Mouse (Mus musculus) right cerebral cortex, postnatal 25 days (tissue): ENCODE data around the gene Slc25a12.

Experiments used
- DNase-seq: peaks from one replicate; pipeline ENCODE4 v3.0.0; 2022

Gene Slc25a12

DNA sequence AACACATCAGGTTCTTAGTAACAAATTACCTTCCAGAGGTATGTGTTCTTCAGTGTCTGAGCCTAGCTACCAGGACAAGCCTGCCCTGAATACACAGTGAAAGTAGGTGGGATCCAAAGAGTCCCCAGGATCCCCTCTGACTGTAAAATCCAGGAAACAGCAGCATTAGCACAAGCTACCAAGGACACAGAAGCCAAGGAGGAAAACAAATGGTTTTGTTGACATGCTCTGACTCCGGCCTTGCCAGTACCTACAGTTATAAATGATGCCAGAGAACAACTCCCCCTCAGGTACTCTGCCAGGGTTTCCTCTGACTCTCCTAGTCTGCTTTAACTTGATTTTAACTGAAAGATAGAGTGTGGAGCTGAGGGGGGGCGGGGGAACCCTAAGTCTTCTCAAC is 18.0 kb downstream of the Slc25a12 start:
- no peak for DNase-seq

DNA sequence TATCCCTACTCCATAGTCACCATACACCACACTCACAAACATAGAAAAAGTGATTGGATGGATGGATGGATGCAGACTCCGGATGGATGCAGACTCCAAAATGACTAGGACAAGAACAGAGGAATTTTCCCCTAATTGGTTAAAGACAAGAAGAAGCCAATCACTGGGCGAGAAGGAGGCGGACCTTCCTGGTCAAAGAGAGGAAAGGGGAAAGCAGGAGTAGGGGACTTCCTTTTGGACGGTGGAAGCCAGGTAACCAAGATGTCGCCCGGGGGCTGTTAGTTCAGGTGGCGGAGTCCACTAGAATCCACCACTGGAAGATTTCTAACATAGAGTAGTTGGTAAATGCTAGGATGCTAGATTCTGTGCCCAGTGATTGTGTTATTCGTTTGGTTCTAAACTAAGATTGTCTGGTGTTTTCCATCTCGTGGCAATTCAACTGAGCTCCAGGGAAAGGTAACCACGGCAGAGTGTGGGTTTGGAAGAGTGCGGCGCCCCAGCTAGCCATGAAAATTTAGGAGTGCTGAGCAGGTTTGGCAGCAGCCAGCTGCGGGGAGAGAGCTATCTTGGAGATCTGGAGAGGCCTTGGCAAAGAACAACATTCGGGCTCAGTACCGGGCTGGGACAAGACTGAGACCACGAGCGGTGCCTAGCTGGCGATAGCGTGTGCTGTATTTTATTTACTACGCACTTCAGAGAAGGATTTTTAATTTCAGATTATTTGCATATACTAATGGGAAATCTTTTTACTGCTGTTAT is 19.6 kb downstream of the Slc25a12 start:
- DNase-seq: no peak

DNA sequence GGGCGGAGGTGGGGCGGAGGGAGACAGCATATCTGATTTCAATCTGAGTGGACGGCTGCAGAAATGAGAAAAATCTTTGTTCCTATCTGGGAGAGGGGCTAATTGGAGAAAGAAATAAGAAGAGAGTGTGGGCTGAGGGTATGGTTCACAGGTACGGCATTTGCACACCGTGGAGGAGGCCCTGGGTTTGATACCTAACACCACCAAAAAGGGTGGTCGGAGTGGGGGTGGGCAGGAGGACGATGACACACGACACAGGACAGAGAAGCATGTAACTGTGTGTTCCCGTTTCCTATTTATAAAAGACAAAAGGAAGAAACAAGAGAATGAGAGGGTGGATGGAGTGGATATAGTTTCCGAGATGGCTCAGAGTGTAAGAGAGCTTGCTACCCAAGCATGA is 20.4 kb downstream of the Slc25a12 start:
- DNase-seq: no peak

DNA sequence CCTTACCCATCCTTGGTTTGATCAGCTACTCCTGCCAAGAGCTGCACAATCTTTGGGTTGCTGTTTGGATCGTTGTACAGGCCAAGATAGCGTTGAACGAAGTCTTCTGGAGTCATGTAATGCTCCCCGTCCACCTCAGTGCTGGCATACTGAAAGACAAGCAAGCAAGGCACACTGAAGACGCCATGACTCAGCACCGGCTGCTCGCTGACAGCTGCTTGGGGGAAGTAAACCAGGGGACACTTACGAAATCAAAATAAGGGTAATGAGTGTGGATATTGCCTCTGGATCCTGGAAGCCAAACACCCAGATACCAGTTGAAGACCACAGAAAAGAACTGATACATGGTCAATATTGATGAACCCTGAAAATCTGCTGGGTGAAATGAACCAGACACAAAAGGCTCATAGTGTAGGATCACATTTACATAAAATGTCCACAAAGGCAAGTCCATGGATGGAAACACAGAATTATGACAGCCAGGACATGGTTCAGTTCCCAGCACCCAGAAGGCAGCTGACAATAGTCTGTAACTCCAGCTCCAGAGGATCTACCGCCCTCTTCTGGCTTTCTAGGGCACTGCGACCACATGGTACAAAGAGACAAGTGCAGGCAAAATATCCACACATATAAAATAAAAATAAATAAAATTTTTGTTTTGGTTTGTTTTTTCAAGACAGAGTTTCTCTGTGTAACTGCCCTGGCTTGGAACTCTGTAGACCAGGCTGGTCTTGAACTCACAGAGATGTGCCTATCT is 23.5 kb downstream of the Slc25a12 start:
- DNase-seq: no peak

DNA sequence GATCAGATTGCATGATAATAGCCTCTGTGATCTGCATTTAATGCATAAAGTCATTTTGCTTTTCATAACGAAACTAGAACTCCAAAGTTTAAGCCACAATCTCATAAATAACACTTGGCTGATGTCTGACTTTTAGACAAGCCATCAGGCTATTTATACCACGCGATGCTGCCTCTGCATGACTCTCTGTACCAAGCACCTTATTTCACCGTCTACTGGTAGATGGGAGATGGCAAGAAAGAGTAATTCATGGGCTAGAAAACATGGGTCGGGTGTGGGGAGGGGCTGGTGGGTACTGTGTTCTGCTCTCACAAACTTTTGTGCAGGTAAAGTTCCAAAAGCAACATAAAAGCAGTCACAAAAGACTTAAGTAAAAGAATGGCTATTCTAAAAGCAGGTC is 27.4 kb downstream of the Slc25a12 start:
- DNase-seq: no peak

DNA sequence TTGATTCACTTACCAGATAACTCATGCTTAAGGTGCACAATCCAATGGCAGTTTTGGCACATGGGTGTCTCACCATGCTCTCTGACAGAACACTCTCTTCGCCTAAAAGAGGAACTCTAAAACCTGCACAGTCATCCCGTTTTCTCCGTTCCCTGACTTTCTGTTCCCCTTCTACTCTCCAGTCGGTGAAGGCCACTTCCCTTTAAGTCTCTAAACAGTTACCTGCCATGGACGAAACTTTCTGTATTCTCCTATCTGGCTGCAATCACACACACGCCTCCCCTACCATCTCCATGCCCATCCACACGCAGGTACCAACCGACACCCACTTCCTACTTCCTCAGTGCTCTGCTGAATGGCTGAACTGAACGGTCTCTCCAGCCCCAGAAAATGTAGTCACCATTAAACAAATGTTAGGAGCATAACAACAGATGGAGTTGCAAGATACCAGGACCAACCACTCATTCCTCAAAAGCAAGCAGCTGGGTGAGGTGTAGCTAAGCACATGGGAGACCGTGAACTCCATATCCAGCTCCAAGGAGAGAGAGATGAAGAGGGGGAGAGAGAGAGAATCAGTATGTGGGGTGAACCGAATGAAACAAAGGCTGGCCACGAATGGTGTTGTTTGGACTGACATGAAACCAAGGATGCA is 29.3 kb downstream of the Slc25a12 start:
- DNase-seq: no peak

DNA sequence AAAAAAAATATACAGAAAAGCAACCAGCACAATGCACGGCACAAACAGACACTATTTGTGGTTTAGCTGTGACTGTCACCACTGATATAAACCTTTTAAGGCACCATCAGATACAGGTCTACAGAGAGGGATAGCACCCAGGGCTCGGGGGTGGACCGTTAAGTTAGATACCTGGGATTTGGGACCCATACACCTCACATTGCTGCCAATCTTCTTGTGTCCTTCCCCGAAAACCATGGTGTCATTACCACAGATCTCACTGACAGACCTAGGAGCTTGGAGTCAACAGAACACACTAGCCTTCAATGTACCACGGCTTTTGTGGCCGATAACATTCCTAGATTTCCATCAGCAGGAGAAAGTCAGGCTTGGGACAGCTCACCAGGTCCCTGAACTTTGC is 30.9 kb downstream of the Slc25a12 start:
- no peak for DNase-seq

DNA sequence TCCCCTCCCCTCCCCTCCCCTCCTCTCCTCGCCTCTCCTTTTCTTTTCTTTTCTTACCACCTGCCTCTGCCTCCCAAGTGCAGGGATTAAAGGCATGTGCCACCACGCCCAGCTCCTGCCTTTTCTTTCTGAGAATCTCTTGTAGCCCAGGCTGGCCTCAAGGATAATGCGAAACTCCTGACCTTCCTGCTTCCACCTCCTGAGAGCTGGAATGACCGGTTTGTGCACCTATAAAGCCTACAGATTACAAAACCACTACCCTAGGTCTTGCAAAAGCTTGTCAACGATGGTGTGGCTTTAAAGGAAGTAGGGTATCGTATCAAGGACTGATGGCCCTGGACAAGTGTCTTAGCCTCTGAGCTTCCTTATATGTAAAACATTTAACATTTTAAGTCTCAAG is 31.3 kb downstream of the Slc25a12 start:
- no peak for DNase-seq

DNA sequence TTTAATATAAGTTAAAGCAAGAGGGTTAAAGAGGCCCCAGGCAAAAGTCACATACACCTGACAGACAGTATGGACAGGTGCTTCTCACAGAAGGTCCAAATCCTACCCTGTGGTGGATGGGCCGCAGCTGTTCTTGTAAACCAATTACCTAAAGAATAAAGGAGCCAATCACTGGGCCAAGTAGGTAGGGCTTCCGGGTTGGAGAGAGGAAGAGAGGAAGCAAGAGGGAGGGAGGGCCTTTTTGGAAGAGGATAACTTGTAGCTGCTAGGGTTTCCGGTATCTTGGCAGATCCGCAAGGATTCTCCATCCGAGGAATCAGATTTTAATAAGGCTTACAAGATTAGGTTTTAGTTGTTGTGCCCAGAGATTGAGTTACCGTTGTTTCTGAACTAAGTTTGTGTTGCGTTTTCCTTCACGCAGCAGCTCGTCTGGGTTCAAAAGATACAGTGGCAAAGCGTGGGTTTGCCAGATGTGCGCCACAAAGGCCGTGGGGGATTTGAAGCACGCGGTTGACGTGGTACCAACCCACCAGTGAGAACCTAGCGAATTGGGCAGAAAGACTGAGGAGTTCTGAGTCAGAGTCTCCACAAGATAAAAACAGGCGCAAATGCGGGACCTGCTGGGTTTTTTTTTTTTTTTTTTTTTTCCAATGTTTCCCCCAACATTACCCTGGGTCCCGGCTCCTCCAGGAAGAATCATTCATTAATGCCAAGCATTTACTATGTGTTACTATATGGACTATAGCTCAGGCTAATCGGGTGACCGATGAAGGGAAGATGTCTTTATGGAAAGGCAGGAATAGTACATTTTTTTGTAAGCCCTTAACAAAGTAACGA is 33.3 kb downstream of the Slc25a12 start:
- DNase-seq: no peak

DNA sequence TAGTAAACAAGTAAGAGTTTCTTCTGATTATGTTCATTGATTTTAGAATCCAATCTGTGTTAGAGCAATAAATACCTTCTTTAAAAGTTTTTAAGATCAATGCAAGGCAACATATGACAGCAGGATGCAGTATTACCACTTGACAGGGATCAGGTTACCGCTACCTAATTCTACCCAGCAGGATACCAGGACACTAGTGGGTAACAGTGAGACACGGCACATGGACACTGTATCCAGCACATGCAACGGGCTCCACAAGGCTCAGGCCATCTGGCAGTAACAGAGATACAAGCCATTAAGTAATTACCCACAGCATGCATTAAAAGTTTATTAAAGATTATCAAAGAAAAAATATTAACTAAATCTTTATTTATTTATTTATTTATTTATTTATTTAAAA is 37.8 kb downstream of the Slc25a12 start:
- DNase-seq: no peak

DNA sequence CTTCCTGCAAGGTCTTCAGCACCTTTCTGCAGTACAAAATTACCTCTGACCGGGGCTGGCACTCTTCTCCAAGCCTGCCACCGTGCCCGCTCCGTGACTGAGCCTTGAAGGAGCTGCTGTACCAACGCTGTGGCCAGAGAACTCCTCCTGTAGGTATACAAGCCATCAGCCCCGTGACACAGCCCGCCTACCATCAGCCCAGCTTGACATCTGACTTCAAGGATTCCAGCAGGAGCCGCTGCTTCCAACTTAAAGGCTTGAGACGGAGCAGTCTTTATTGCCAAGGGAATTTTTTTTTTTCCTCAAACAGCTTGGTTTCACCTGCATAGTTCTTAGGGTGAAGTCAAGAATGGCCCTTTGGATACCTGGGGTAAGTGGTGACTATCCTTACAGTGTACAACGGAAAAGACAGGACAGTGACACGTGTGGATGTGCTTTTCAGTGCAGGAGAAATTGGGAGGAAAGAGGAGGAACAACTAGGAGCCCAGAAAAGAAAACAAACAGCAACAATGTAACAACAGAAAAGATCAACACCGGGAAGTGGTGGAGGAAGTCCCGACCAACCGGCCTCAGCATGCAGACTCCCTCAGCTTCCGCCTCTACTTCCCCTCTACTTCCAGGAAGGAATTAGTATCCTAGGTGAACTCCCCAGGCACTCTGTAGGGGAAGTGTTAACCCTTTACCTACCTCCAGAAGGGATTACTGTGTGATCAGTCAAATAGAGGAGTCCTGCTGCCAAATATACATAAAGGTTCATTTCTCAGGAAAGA is 39.0 kb downstream of the Slc25a12 start:
- DNase-seq: no peak

DNA sequence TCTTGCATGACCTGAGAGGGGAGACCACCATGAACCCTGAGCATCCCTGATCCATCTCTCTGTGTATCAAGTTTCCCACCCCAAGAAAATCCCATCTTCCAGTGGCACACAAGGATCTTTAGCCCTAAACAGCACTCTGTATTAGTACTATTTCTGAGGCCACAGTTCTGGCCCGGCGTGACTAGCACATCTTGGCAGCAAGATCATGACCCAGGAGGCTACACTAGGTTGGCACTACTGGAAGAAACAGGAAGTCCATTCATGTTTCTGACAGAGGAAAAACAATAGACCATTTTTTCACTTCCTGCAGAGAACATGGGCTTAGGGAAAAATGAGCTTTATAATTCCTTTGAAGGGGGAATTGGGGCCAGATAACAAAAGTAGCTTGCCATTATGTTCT is 39.8 kb downstream of the Slc25a12 start:
- DNase-seq: no peak

DNA sequence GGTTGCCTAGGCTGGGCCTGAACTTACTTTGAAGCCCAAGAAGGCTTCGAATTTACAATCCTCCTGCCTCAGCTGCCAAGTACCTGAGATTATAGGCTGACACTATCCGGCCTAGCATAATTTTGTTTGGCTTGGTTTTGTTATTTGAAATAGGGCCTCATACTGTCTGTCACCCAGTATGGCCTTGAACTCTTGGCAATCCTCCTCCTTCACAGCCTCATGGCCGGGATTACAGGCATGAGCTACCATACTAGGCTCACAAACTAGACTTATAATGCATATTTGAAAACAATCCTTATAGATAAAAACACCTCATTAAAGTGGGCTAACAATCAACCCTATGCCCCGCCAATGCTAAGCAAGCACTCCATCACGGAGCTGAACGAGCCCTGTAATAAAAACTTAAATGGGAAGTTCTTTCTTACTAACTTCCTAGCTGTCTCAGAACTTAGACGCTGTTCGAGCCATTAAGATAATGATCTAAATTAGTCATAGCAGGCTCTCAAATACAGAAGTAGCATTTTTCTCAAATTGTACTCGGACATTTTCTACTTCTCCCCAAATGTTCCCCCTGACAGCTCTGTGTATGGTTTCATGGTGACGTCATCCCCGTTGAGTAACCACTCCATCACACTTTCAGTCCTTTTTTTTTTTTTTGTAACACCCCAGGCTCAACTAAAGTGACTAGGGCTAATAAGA is 40.6 kb downstream of the Slc25a12 start:
- DNase-seq: no peak

DNA sequence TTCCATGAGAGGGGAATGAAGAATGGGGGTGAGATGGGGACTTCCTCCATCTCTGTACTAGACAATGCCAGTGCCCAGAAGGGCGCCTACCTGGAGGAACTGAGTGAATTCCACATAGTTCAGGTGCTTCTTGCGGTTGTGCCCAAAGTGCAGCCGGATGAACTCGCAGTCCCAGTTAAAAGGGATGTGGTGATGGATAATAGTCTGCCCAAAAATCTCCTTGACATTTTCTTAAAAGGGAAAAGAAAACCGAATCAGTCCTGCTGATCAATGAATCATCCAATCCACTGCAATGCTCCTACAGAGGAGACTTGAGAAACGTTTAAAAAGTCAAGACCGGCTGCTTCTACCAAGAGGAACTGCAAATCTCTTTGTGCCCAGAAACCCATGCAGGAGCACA is 43.7 kb downstream of the Slc25a12 start:
- no peak for DNase-seq

DNA sequence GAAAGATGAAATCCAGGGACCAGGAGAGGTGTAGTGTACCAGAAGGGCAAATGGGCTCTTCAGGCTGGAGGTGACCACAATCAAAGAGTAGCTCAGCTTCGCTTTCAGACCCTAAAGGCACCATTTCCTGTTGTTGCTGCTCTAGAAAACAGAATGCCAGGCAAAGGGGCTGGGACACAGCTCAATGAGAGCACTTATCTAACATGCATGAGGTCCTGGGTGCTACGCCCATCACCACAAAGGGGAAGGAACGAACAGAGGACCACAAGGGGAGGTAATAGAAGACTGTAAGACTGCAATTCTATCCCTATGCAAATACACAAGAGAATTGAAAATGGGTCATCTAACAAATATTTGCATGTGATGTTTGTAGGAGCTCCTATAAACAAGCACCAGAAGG is 46.1 kb downstream of the Slc25a12 start:
- DNase-seq: no peak

DNA sequence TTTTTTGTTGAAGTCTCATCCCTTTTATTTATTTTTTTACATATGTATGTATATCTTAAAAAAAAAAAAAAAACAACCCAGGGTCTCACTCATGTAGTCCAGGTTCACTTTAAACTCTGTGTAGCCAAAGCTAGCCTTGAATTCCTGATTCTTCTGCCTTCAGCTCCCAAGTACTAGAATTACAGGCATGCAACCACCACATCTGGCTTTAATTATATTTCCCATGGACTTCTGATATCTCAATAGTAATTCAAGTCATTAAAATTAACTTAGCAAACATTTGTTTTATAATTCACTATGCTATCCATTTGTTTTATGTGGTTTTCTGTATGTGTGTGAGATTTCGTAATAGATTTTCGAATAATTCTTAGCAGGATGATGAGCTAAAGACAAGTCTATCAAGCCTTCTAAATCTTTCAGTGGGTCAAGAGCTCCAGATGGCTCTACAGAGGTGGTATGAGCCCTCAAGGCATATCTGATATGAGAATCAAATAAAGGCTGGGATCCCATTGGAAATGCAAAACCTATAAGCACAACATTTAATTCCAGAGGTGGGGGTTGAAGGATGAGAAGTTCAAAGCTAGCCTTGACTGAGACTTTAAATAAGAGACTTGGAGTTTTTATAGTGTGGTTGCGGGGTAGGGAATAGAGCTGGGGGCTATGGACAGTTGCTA is 51.3 kb downstream of the Slc25a12 start:
- no peak for DNase-seq

DNA sequence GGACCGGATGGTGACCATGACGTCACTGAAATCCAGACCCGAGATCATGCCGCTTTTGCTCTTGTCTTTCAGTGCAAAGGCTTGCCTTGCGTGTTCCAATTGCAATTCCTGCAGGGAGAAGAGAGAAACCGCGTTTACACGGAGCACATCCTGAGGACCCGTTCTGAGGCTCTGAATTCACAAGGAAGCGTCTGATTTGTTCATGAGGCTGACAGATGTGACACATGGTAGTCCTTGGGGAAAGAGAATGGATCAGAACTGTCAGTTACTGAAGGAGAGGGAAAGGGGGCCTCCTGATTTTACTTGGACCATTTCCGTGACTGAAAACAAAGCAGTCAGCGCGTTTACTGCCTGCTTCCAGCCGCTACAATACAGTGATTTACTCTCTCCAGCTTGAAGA is 52.5 kb downstream of the Slc25a12 start:
- no peak for DNase-seq

DNA sequence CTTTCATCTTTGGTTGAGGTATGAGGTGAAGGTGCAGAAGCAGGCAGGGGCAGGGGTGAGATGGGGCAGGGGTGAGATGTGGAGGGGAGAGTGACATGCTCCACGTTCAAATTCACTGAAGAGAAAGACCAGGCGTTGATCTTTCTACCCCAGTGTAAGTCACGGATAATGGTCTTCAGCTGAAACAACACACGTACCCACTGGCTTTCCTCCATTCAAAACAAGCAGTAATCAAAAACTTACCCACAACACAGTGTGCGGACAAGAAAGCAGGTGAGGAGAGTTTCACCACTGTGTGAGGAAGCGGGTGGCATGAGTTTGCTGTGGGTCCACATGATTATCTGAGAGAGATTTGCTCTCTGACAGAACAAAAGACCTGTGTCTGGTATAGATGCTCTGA is 53.5 kb downstream of the Slc25a12 start:
- DNase-seq: no peak

DNA sequence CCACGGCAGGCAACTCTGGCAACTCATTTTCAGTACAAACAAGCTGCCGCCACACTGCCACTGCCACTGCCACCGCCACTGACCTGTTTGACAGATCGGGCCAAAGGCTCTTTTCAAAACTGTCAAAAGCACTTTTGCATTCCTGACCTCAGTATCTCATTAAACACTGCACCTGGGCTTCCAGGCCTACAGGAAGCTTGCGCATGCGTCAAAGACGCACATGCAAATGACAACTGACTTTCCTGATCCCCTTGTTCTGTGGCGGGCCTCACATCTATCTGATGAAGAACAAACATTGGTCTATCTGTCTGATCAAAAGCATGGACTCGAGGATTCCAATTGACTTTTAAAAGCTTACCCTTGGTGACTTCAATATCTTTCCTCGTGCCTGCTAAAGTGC is 55.5 kb downstream of the Slc25a12 start:
- DNase-seq: no peak

DNA sequence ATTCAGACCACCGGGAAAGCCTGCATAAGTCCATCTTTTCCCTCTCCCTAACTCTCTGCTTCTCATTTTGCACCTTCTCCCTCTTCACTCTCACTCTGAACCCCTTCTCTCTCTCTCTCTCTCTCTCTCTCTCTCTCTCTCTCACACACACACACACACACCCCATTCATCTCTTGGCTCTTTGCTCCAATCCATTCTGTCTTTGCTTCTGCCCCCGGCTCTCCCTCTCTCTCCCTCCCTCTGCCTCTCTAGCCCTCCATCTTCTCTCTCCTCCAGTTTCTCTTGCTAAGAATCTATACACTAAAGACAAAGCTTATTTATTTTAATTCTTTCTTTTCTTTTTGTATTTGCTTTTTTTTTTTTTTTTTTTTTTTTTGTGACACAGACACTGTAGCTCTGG is 57.8 kb downstream of the Slc25a12 start:
- DNase-seq: no peak

DNA sequence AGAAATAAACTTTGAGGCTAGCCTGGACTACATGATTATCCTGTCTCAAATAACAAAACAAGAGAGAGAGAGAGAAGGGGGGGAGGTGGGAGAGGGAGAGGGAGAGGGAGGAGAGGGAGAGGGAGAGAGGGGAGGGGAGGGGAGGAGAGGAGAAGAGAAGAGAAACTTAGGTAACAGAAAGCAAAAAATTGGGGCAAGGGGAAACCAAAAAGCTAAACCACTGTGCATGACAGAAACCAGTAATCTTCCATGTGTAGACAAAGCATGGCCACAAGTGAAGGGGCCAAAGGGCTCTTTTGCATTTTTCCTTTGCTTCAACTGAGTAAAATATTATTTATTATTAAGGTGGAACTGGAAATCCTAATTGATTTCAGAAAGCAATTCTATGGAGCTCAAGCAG is 61.2 kb downstream of the Slc25a12 start:
- DNase-seq: no peak
